17 mouse cellular contexts compared by ENCODE assay signal in genomic region chr3:97803675-97804074, GRCm38 (mm10).
A peak's percentile ranks its signal among the peaks of the same experiment; 100 is the strongest.
DNase-seq lines count a peak whose midpoint lies in the region; ATAC-seq and TF ChIP-seq lines count a peak whose summit lies in the region.
"Had no signal": no experiment of that assay in that cellular context is flagged by ENCODE, and none has a peak within 500 bp of the region (broad histone marks: within the 10 kb centered on the region; RNA-seq: fewer than 3 reads in every experiment).

No protein-coding gene starts in this region.

- H3K79me2 ChIP-seq in heart, adult 2 months (replicated peaks; ENCODE audit: control insufficient read depth, insufficient read depth, low read length), result no peaks in the 10 kb centered on the region

- H3K27ac ChIP-seq in heart, adult 2 months, result peak overlapping the region; percentile 94
- H3K27ac ChIP-seq in kidney, embryonic 14.5 days (ENCODE audit: low read depth, low read length), result no peak overlapping the region
- no peak overlapping the region for H3K27ac ChIP-seq in lung, postnatal 0 days (ENCODE audit: low read length)
- H3K27ac ChIP-seq in stomach, embryonic 16.5 days (ENCODE audit: low read length), result no peak overlapping the region
- H3K27ac ChIP-seq in midbrain, embryonic 13.5 days, result no peak overlapping the region
- H3K27ac ChIP-seq: hindbrain, embryonic 13.5 days; midbrain, embryonic 15.5 days had no signal

- no peaks in the 10 kb centered on the region for H3K9me3 ChIP-seq in kidney, embryonic 14.5 days (ENCODE audit: control insufficient read depth, low read length)
- H3K9me3 ChIP-seq in lung, postnatal 0 days (ENCODE audit: low read length), result no peaks in the 10 kb centered on the region
- no peaks in the 10 kb centered on the region for H3K9me3 ChIP-seq in stomach, embryonic 16.5 days (replicated peaks; ENCODE audit: control insufficient read depth, low read length)
- H3K9me3 ChIP-seq in midbrain, embryonic 13.5 days, result no peaks in the 10 kb centered on the region
- H3K9me3 ChIP-seq: hindbrain, embryonic 13.5 days; midbrain, embryonic 15.5 days had no signal

- H3K9ac ChIP-seq in heart, adult 2 months (ENCODE audit: low read depth, low read length), result peak overlapping the region; percentile 25
- H3K9ac ChIP-seq in kidney, embryonic 14.5 days (ENCODE audit: low read depth, low read length), result no peak overlapping the region
- H3K9ac ChIP-seq in lung, postnatal 0 days (replicated peaks; ENCODE audit: low read depth), result no peak overlapping the region
- H3K9ac ChIP-seq in stomach, embryonic 16.5 days (ENCODE audit: low read length), result no peak overlapping the region
- no peak overlapping the region for H3K9ac ChIP-seq in midbrain, embryonic 13.5 days (replicated peaks)
- H3K9ac ChIP-seq: forebrain, postnatal 0 days; hindbrain, embryonic 13.5 days; midbrain, embryonic 15.5 days had no signal

- WGBS in heart, adult 2 months, result 41% methylated on average over 3 of the region's 3 CpGs
- WGBS in kidney, embryonic 14.5 days, result 15% methylated on average over 3 of the region's 3 CpGs
- WGBS in lung, postnatal 0 days, result 43% methylated on average over 3 of the region's 3 CpGs
- 38% methylated on average over 3 of the region's 3 CpGs for WGBS in stomach, embryonic 16.5 days
- whole genome bisulfite sequencing in midbrain, embryonic 13.5 days, result 77% methylated on average over 3 of the region's 3 CpGs

- intact Hi-C loops in heart, adult 2 months (cut with DNase I), result no loop called here

- peaks cover 7% of the 10 kb centered on the region for H3K4me1 ChIP-seq in heart, adult 2 months (ENCODE audit: control insufficient read depth, insufficient read depth, low read length)
- no peaks in the 10 kb centered on the region for H3K4me1 ChIP-seq in kidney, embryonic 14.5 days (ENCODE audit: control insufficient read depth, insufficient read depth, low read length)
- H3K4me1 ChIP-seq in lung, postnatal 0 days (ENCODE audit: insufficient read depth, low read depth, low read length), result no peaks in the 10 kb centered on the region
- no peaks in the 10 kb centered on the region for H3K4me1 ChIP-seq in stomach, embryonic 16.5 days (ENCODE audit: control insufficient read depth, insufficient read depth, low read length)
- H3K4me1 ChIP-seq in midbrain, embryonic 13.5 days (replicated peaks), result no peaks in the 10 kb centered on the region
- H3K4me1 ChIP-seq: hindbrain, embryonic 13.5 days; midbrain, embryonic 15.5 days had no signal

- 0 out of 2 replicates have a peak, but pooled peaks have one; percentile 57 for ATAC-seq in kidney, embryonic 14.5 days (ENCODE audit: low FRiP score, low TSS enrichment)
- ATAC-seq in lung, postnatal 0 days, result peak; percentile 43; the same call in 1 of the 2 replicates
- peak; percentile 66 for ATAC-seq in stomach, embryonic 16.5 days (ENCODE audit: insufficient read depth, low FRiP score)
- ATAC-seq in midbrain, embryonic 13.5 days, result no peak
- ATAC-seq: activated CD4-positive, CD25-positive, alpha-beta regulatory T cell, adult 4 months; forebrain, postnatal 0 days; midbrain, embryonic 15.5 days had no signal

- TF ChIP-seq CTCF in heart, adult 2 months (IDR thresholded peaks at IDR 0.05), result no peak
- TF ChIP-seq CTCF in lung, postnatal 0 days (IDR thresholded peaks at IDR 0.05), result no peak

- H3K27me3 ChIP-seq in heart, adult 2 months (ENCODE audit: control insufficient read depth, insufficient read depth, low read length), result no peaks in the 10 kb centered on the region
- no peaks in the 10 kb centered on the region for H3K27me3 ChIP-seq in kidney, embryonic 14.5 days (ENCODE audit: control insufficient read depth, insufficient read depth, low read length)
- H3K27me3 ChIP-seq in lung, postnatal 0 days (replicated peaks; ENCODE audit: insufficient read depth, low read length), result no peaks in the 10 kb centered on the region
- no peaks in the 10 kb centered on the region for H3K27me3 ChIP-seq in stomach, embryonic 16.5 days (ENCODE audit: control insufficient read depth, insufficient read depth, low read length)
- H3K27me3 ChIP-seq in midbrain, embryonic 13.5 days, result no peaks in the 10 kb centered on the region
- H3K27me3 ChIP-seq: hindbrain, embryonic 13.5 days; midbrain, embryonic 15.5 days had no signal

- H3K36me3 ChIP-seq in heart, adult 2 months (ENCODE audit: control insufficient read depth, insufficient read depth, low read length), result peaks cover 51% of the 10 kb centered on the region
- no peaks in the 10 kb centered on the region for H3K36me3 ChIP-seq in kidney, embryonic 14.5 days (ENCODE audit: control insufficient read depth, insufficient read depth, low read length)
- no peaks in the 10 kb centered on the region for H3K36me3 ChIP-seq in lung, postnatal 0 days (ENCODE audit: insufficient read depth, low read length)
- no peaks in the 10 kb centered on the region for H3K36me3 ChIP-seq in stomach, embryonic 16.5 days (ENCODE audit: control insufficient read depth, insufficient read depth, low read length)
- H3K36me3 ChIP-seq in midbrain, embryonic 13.5 days, result no peaks in the 10 kb centered on the region
- H3K36me3 ChIP-seq: hindbrain, embryonic 13.5 days; midbrain, embryonic 15.5 days had no signal

- no peak overlapping the region for H3K4me3 ChIP-seq in heart, adult 2 months
- no peak overlapping the region for H3K4me3 ChIP-seq in kidney, embryonic 14.5 days (ENCODE audit: low read length)
- H3K4me3 ChIP-seq in lung, postnatal 0 days (ENCODE audit: low read depth, low read length), result no peak overlapping the region
- no peak overlapping the region for H3K4me3 ChIP-seq in stomach, embryonic 16.5 days (replicated peaks; ENCODE audit: low read length)
- H3K4me3 ChIP-seq in midbrain, embryonic 13.5 days (replicated peaks), result no peak overlapping the region
- H3K4me3 ChIP-seq: erythroblast, embryonic 14.5 days; hindbrain, embryonic 13.5 days; midbrain, embryonic 15.5 days had no signal

- DNase-seq in heart, adult 2 months, result peak in 1 of 2 experiments; percentile 13
- DNase-seq in heart, adult 9 months (ENCODE audit: low spot score in 2 of 2), result no peak
- DNase-seq in kidney, adult 11 months, result no peak
- peak; percentile 31 for DNase-seq in lung, postnatal 0 days (ENCODE audit: low spot score)
- no peak for DNase-seq in lung, postnatal 10 days
- DNase-seq: adrenal gland, postnatal 36 days; cerebellum, adult 9-11 months; embryo, embryonic 11 days; forebrain, postnatal 0 days; gastrocnemius, postnatal 10 days had no signal

- no peak for TF ChIP-seq EP300 in heart, adult 2 months (IDR thresholded peaks at IDR 0.05; ENCODE audit: insufficient read depth, low read depth, low read length)
- no peak for TF ChIP-seq EP300 in lung, postnatal 0 days (IDR thresholded peaks at IDR 0.05)

- no peak for TF ChIP-seq POLR2A in heart, adult 2 months (IDR thresholded peaks at IDR 0.05; ENCODE audit: insufficient read depth, low read depth, low read length)

- H3K4me2 ChIP-seq in kidney, embryonic 14.5 days (replicated peaks; ENCODE audit: low read depth, low read length), result no peak overlapping the region
- H3K4me2 ChIP-seq in lung, postnatal 0 days (replicated peaks; ENCODE audit: low read depth, low read length), result no peak overlapping the region
- no peak overlapping the region for H3K4me2 ChIP-seq in stomach, embryonic 16.5 days (ENCODE audit: low read depth, low read length)
- no peak overlapping the region for H3K4me2 ChIP-seq in midbrain, embryonic 13.5 days (replicated peaks)
- H3K4me2 ChIP-seq: hindbrain, embryonic 13.5 days; midbrain, embryonic 15.5 days had no signal
